Mouse (Mus musculus): ENCODE results near the gene Sdc4. TPM values are rescaled to one million over a fixed set of nuclear protein-coding genes. Genes with fewer than 3 reads are reported as not detected.

Gene Sdc4
- polyA plus RNA-seq, 1 experiment from 2014 or later, result 81.5 TPM

- no peak overlapping the region for H3K4me2 ChIP-seq
- no peak overlapping the region for H3K9ac ChIP-seq
- no peaks in the 10 kb centered on the region for H3K36me3 ChIP-seq
- no peaks in the 10 kb centered on the region for H3K9me3 ChIP-seq
- H3K27me3 ChIP-seq, result no peaks in the 10 kb centered on the region
- H3K4me1 ChIP-seq, result peaks cover 40% of the 10 kb centered on the region
- ATAC-seq (ENCODE audit: insufficient number of reproducible peaks, insufficient read depth, low FRiP score, low TSS enrichment, low read depth), result no peak
- 45% methylated on average over 1 of the region's 1 CpGs for WGBS
- no peak overlapping the region for H3K27ac ChIP-seq
- no peak overlapping the region for H3K4me3 ChIP-seq
These were observed 4.5 kb upstream of the Sdc4 start for GRCm38 (mm10) chr2:164448140-164448539.

- Histone ChIP-seq H3K36me3 (no peaks in the 10 kb centered on the region), H3K27ac (no peak overlapping the region), H3K4me1 (peaks cover 37% of the 10 kb centered on the region), H3K9me3 (no peaks in the 10 kb centered on the region), H3K4me2 (no peak overlapping the region), H3K9ac (no peak overlapping the region), H3K4me3 (no peak overlapping the region), H3K27me3 (no peaks in the 10 kb centered on the region)
- no peak for ATAC-seq (ENCODE audit: insufficient number of reproducible peaks, insufficient read depth, low FRiP score, low TSS enrichment, low read depth)
- WGBS, result 69% methylated on average over 3 of the region's 3 CpGs
These were observed 2.4 kb upstream of the Sdc4 start for GRCm38 (mm10) chr2:164446086-164446469.

GRCm38 (mm10) chr2:164445399-164446085 lies 1.9 kb upstream of the Sdc4 start:
- H3K4me3 ChIP-seq, result no peak overlapping the region
- H3K9ac ChIP-seq, result no peak overlapping the region
- H3K36me3 ChIP-seq, result no peaks in the 10 kb centered on the region
- no peak for ATAC-seq (ENCODE audit: insufficient number of reproducible peaks, insufficient read depth, low FRiP score, low TSS enrichment, low read depth)
- H3K27me3 ChIP-seq, result no peaks in the 10 kb centered on the region
- no peak overlapping the region for H3K4me2 ChIP-seq
- H3K27ac ChIP-seq, result no peak overlapping the region
- H3K4me1 ChIP-seq, result peaks cover 42% of the 10 kb centered on the region
- 83% methylated on average over 3 of the region's 3 CpGs for WGBS
- H3K9me3 ChIP-seq, result no peaks in the 10 kb centered on the region

GRCm38 (mm10) chr2:164444701-164445100 lies 1.0 kb upstream of the Sdc4 start:
- 87% methylated on average over 2 of the region's 2 CpGs for WGBS

GRCm38 (mm10) chr2:164443051-164443437 lies 643 bp downstream of the Sdc4 start:
- peak overlapping the region; percentile 80 for H3K4me2 ChIP-seq
- no peaks in the 10 kb centered on the region for H3K27me3 ChIP-seq
- peaks cover 53% of the 10 kb centered on the region for H3K4me1 ChIP-seq
- H3K9ac ChIP-seq, result peak overlapping the region; percentile 89
- no peaks in the 10 kb centered on the region for H3K9me3 ChIP-seq
- peak overlapping the region; percentile 76 for H3K4me3 ChIP-seq
- peak; percentile 84 for ATAC-seq (ENCODE audit: insufficient number of reproducible peaks, insufficient read depth, low FRiP score, low TSS enrichment, low read depth)
- H3K36me3 ChIP-seq, result no peaks in the 10 kb centered on the region; the same call in 1 of the 2 replicates
- H3K27ac ChIP-seq, result peak overlapping the region; percentile 85
- under 1% methylated on average over 26 of the region's 26 CpGs for WGBS

More at GRCm38 (mm10) chr2:164444701-164445100, 1.0 kb upstream of the Sdc4 start:
- Histone ChIP-seq H3K27me3 (no peaks in the 10 kb centered on the region), H3K36me3 (no peaks in the 10 kb centered on the region; the same call in 1 of the 2 replicates), H3K27ac (no peak overlapping the region), H3K4me3 (no peak overlapping the region), H3K4me1 (peaks cover 48% of the 10 kb centered on the region), H3K9me3 (no peaks in the 10 kb centered on the region), H3K4me2 (no peak overlapping the region), H3K9ac (no peak overlapping the region)
- no peak for ATAC-seq (ENCODE audit: insufficient number of reproducible peaks, insufficient read depth, low FRiP score, low TSS enrichment, low read depth)

DNA sequence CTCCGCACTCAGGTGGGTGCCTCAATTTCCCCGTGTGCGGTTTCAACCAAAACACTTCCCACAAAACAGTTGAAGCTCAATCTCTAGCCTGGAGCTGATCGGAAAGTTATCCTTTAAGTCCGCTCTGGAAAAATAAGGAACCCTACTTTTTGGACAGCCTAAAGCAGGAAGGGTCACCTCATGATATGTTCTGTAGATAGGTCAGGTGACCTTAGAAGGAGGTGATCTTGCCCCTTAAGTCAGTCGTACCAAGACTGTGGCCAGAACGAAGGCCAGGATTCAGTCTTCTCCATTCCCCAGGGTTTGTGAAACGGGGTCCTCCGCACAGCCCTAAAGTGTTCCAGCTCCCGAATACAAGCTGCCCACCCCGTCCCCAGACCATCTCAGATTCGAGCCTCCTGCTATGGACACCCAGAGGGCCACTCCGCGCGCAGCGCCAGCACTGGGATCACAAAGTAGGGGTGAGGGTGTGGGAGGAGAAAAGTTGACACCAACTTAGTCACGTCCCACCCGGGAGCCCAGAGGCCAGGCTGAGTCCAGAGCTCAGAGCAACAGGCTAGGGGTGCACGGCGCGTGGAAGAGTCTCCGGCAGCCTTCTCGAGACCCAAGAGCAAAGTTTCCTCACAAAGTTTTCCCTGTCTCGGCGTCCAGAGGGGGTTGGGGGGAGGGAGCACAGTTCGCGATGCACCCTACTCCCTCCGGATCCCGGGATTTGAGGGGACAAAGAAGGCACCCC lies 1.2 kb downstream of the Sdc4 start:
- H3K4me2 ChIP-seq, result peak overlapping the region; percentile 80
- WGBS, result 2% methylated on average over 29 of the region's 29 CpGs
- H3K36me3 ChIP-seq, result no peaks in the 10 kb centered on the region; the same call in 1 of the 2 replicates
- peak overlapping the region; percentile 76 for H3K4me3 ChIP-seq
- peak overlapping the region; percentile 85 for H3K27ac ChIP-seq
- ATAC-seq (ENCODE audit: insufficient number of reproducible peaks, insufficient read depth, low FRiP score, low TSS enrichment, low read depth), result no peak
- H3K9ac ChIP-seq, result peak overlapping the region; percentile 89
- H3K27me3 ChIP-seq, result no peaks in the 10 kb centered on the region
- H3K4me1 ChIP-seq, result peaks cover 58% of the 10 kb centered on the region
- no peaks in the 10 kb centered on the region for H3K9me3 ChIP-seq

DNA sequence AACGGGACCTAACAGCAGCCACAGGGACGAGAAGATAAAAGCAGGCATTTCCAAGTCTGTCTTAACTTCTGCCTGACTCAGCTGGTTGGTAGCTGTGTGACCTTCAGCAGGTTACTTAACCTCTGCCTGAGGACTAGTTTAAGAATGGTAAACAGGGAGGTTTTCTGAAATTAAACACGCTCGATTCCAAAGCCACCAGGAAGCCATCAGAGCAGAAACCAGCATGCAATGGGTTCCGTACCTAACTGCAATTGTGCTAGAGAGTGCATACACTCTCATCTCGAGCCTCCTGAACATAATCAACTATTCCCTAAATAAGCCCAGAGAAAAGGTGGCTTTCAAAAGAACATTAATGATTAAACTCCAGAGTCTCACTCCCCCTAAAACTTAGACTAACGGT lies 2.0 kb downstream of the Sdc4 start:
- H3K9ac ChIP-seq, result peak overlapping the region; percentile 89
- no peak for ATAC-seq (ENCODE audit: insufficient number of reproducible peaks, insufficient read depth, low FRiP score, low TSS enrichment, low read depth)
- no peaks in the 10 kb centered on the region for H3K27me3 ChIP-seq
- H3K27ac ChIP-seq, result no peak overlapping the region
- H3K9me3 ChIP-seq, result no peaks in the 10 kb centered on the region
- H3K36me3 ChIP-seq, result no peaks in the 10 kb centered on the region; the same call in 1 of the 2 replicates
- WGBS, result 21% methylated on average over 7 of the region's 7 CpGs
- peak overlapping the region; percentile 76 for H3K4me3 ChIP-seq
- peaks cover 64% of the 10 kb centered on the region for H3K4me1 ChIP-seq
- peak overlapping the region; percentile 80 for H3K4me2 ChIP-seq

- Histone ChIP-seq H3K27me3 (no peaks in the 10 kb centered on the region), H3K4me2 (peak overlapping the region; percentile 80), H3K4me1 (peaks cover 70% of the 10 kb centered on the region), H3K36me3 (no peaks in the 10 kb centered on the region; the same call in 1 of the 2 replicates), H3K27ac (no peak overlapping the region), H3K9me3 (no peaks in the 10 kb centered on the region), H3K4me3 (peak overlapping the region; percentile 76), H3K9ac (peak overlapping the region; percentile 37; the same call in 1 of the 2 replicates)
- ATAC-seq (ENCODE audit: insufficient number of reproducible peaks, insufficient read depth, low FRiP score, low TSS enrichment, low read depth), result no peak
- WGBS, result 29% methylated on average over 8 of the region's 8 CpGs
These were observed 2.5 kb downstream of the Sdc4 start for GRCm38 (mm10) chr2:164441155-164441554.

DNA sequence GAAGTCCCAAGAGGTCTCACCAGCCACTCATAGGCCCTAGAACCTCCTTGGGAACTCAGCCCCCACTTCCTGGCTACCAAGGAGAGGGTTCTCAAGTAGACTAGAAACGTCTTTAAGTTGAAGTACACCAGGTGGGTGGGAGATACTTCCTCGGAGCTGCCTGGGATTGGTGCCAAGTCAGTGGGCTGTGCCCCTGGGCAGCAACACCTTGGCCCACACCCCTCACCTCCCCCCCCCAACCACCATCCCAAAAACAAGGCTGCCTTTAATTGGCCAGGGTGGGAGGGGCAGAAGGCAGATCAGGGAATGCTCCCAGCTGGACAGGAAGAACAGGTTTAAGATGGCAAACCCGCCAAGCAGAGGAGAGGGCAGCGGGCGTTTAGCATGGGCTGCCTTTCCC lies 3.4 kb downstream of the Sdc4 start:
- ATAC-seq (ENCODE audit: insufficient number of reproducible peaks, insufficient read depth, low FRiP score, low TSS enrichment, low read depth), result no peak
- H3K4me3 ChIP-seq, result no peak overlapping the region
- no peaks in the 10 kb centered on the region; the same call in 1 of the 2 replicates for H3K36me3 ChIP-seq
- peaks cover 79% of the 10 kb centered on the region for H3K4me1 ChIP-seq
- 0 out of 2 replicates have a peak overlapping the region, but pooled peaks have one; percentile 16 for H3K27ac ChIP-seq
- 68% methylated on average over 5 of the region's 5 CpGs for WGBS
- no peak overlapping the region for H3K9ac ChIP-seq
- H3K4me2 ChIP-seq, result peak overlapping the region; percentile 80
- no peaks in the 10 kb centered on the region for H3K27me3 ChIP-seq
- H3K9me3 ChIP-seq, result no peaks in the 10 kb centered on the region

DNA sequence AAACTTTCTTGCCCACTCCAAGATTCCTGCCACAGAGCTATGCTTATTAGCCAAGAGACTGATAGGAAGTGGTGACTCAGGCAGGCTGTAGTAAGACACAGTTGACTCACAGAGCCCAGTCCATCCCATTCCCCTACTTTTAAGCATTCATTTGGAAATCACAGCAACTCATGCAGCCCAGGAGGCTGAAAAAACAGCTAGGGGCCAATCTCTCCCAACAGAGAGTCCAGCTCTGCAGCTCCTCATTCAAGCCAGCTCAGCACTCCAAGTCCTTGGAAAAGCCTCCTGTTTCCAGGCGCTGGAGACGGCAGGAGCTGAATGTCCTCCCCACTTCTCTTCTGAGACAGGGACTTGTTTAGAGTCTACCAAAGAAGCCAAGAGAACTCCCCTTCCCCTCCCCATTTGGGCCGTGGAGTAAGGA lies 4.7 kb downstream of the Sdc4 start:
- H3K9ac ChIP-seq, result no peak overlapping the region; the same call in 1 of the 2 replicates
- 68% methylated on average over 3 of the region's 3 CpGs for WGBS
- no peak overlapping the region for H3K4me2 ChIP-seq
- no peaks in the 10 kb centered on the region; the same call in 1 of the 2 replicates for H3K36me3 ChIP-seq
- H3K9me3 ChIP-seq, result no peaks in the 10 kb centered on the region
- no peak overlapping the region for H3K27ac ChIP-seq
- ATAC-seq (ENCODE audit: insufficient number of reproducible peaks, insufficient read depth, low FRiP score, low TSS enrichment, low read depth), result no peak
- no peaks in the 10 kb centered on the region for H3K27me3 ChIP-seq
- H3K4me3 ChIP-seq, result no peak overlapping the region
- H3K4me1 ChIP-seq, result peaks cover 92% of the 10 kb centered on the region

DNA sequence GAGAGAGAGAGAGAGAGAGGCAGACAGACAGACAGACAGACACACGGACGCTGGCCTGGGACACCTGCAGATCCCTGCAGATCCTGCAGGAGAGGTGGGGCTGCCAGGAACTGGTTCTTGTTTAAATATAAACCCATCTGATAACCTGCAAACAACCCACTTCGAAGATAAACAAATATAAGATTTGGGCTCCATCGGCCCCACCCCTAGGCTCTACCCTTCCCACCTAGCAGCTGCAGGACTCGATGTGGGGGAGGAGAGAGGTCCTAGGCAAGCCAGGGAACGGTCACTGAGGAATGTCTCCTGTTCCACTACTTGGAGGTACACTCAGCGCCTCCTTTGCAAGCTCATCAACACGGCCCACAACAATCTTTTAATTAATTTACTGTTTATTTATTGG lies 5.4 kb downstream of the Sdc4 start:
- ATAC-seq (ENCODE audit: insufficient number of reproducible peaks, insufficient read depth, low FRiP score, low TSS enrichment, low read depth), result no peak

More for the DNA sequence above, 5.4 kb downstream of the Sdc4 start:
- no peaks in the 10 kb centered on the region; the same call in 1 of the 2 replicates for H3K36me3 ChIP-seq
- no peaks in the 10 kb centered on the region for H3K9me3 ChIP-seq
- no peak overlapping the region for H3K9ac ChIP-seq
- no peak overlapping the region for H3K4me3 ChIP-seq
- H3K4me1 ChIP-seq, result peaks cover 93% of the 10 kb centered on the region
- no peak overlapping the region; the same call in 1 of the 2 replicates for H3K4me2 ChIP-seq
- H3K27me3 ChIP-seq, result no peaks in the 10 kb centered on the region
- 68% methylated on average over 8 of the region's 8 CpGs for WGBS
- no peak overlapping the region for H3K27ac ChIP-seq

Measured in embryonic facial prominence, embryonic 13.5 days (tissue).